Mouse (Mus musculus) myocyte (in vitro differentiated cells): Measurements from ENCODE around the gene Bub1. TPM values are rescaled to one million over a fixed set of nuclear protein-coding genes. Genes with fewer than 3 reads are reported as not detected.

Source experiments
- H3K27me3 ChIP-seq: one replicate; pipeline ENCODE4 v1.6.1; 2011; ENCODE audit not compliant: control insufficient read depth, insufficient read depth, insufficient read length
- H3K36me3 ChIP-seq: one replicate; pipeline ENCODE4 v1.6.1; 2011; ENCODE audit not compliant: control insufficient read depth, insufficient read depth
- H3K4me2 ChIP-seq: one replicate; pipeline ENCODE4 v1.6.1; 2011; ENCODE audit warnings: low read depth, control low read depth
- H3K4me3 ChIP-seq: one replicate; pipeline ENCODE4 v1.5.1; 2011; ENCODE audit warnings: mild to moderate bottlenecking, control low read depth, moderate library complexity
- H3K79me2 ChIP-seq: one replicate; pipeline ENCODE4 v1.6.1; 2011; ENCODE audit not compliant: control insufficient read depth, insufficient read depth
- H3ac ChIP-seq: one replicate; pipeline ENCODE4 v1.6.1; 2011; ENCODE audit not compliant: control insufficient read depth, insufficient read length
- CEBPB ChIP-seq: IDR thresholded peaks from 2 replicates; pipeline ENCODE4 v1.6.1; 2011; ENCODE audit warnings: mild to moderate bottlenecking, moderate library complexity; ENCODE audit not compliant: poor library complexity, insufficient read depth, severe bottlenecking
- E2F4 ChIP-seq: IDR thresholded peaks from one replicate; pipeline ENCODE4 v1.6.1; 2011; ENCODE audit warnings: mild to moderate bottlenecking, control low read depth, moderate library complexity; ENCODE audit not compliant: insufficient read depth
- MAX ChIP-seq: IDR thresholded peaks from one replicate; pipeline ENCODE4 v1.6.1; 2011; ENCODE audit warnings: low read depth, mild to moderate bottlenecking, control low read depth
- MYOD1 ChIP-seq, 3 experiments: IDR thresholded peaks; one replicate each; pipeline ENCODE4 v1.6.1; 2011; ENCODE audit warnings: control low read depth in 2 of 3, low read depth in 2 of 3, mild to moderate bottlenecking in 2 of 3, moderate library complexity in 1 of 3; ENCODE audit not compliant: insufficient read length in 2 of 3, control insufficient read depth in 1 of 3
- MYOG ChIP-seq, 3 experiments: IDR thresholded peaks; one replicate each; pipeline ENCODE4 v1.6.1; 2011; ENCODE audit warnings: control low read depth in 2 of 3, low read depth in 2 of 3, mild to moderate bottlenecking in 2 of 3; ENCODE audit not compliant: insufficient read length in 2 of 3, control insufficient read depth in 1 of 3, insufficient read depth in 1 of 3
- POLR2A ChIP-seq: IDR thresholded peaks from one replicate; pipeline ENCODE4 v1.6.1; 2011; ENCODE audit warnings: low read depth, mild to moderate bottlenecking, control low read depth, moderate library complexity; ENCODE audit not compliant: insufficient read length
- POLR2AphosphoS2 ChIP-seq: IDR thresholded peaks from one replicate; pipeline ENCODE4 v1.6.1; 2011; ENCODE audit warnings: low read depth, control low read depth; ENCODE audit not compliant: insufficient read length
- REST ChIP-seq: IDR thresholded peaks from one replicate; pipeline ENCODE4 v1.6.1; 2011; ENCODE audit warnings: mild to moderate bottlenecking, control low read depth, moderate library complexity; ENCODE audit not compliant: insufficient read depth, insufficient read length
- SRF ChIP-seq: IDR thresholded peaks from one replicate; pipeline ENCODE4 v1.6.1; 2011; ENCODE audit warnings: low read depth; ENCODE audit not compliant: control insufficient read depth, insufficient read length
- TCF12 ChIP-seq: IDR thresholded peaks from one replicate; pipeline ENCODE4 v1.6.1; 2011; ENCODE audit warnings: mild to moderate bottlenecking, control low read depth; ENCODE audit not compliant: poor library complexity, insufficient read depth, severe bottlenecking
- TCF3 ChIP-seq: IDR thresholded peaks from one replicate; pipeline ENCODE4 v1.6.1; 2011; ENCODE audit warnings: low read depth, control low read depth; ENCODE audit not compliant: insufficient read length
- USF1 ChIP-seq: IDR thresholded peaks from one replicate; pipeline ENCODE4 v1.6.1; 2011; ENCODE audit warnings: low read depth, mild to moderate bottlenecking, control low read depth, moderate library complexity
- polyA plus RNA-seq: library from polyadenylated mRNA; unstranded; fragments of >200 nt; fragmentation: generic; extraction: Trizol; gene quantifications from one replicate; pipeline ENCODE4 v1.2.1, GENCODE M21; 2012; ENCODE audit warnings: missing spikeins

Bub1 gene
- polyA plus RNA-seq, 1 experiment, result 4.3 TPM

DNA sequence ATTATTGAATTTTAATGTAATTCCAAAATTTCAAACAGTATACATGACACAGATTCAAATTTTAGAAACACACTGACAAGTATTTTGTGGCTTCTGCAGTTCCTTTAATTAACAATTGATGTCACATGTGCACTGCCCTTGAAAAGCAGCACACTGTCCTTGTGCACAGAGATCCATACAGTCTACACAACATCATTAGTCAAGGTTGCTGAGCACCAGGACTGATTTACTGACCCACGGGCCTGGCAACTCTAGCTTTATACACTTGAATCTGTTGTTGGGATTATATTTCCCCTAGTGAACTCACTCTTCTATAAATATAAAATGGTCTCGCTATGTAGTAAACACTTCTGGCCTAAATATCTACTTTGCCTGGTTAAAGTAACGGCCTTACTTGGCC, 56.7 kb downstream of the Bub1 start:
- H3K4me3 ChIP-seq, result no peak overlapping the region
- H3K4me2 ChIP-seq, result no peak overlapping the region
- H3ac ChIP-seq, result no peak overlapping the region
- no peaks in the 10 kb centered on the region for H3K79me2 ChIP-seq
- H3K27me3 ChIP-seq, result no peaks in the 10 kb centered on the region
- peaks cover 18% of the 10 kb centered on the region for H3K36me3 ChIP-seq
- TF ChIP-seq REST (no peak), TCF3 (no peak), CEBPB (no peak), SRF (no peak), MAX (no peak), TCF12 (no peak), POLR2A (no peak), MYOD1 (IDR thresholded peaks at IDR 0.05; ENCODE audit: control insufficient read depth in 1 of 3, insufficient read length in 2 of 3, low read depth in 2 of 3) (no peak), USF1 (no peak), MYOG (IDR thresholded peaks at IDR 0.05; ENCODE audit: control insufficient read depth in 1 of 3, insufficient read depth in 1 of 3, insufficient read length in 2 of 3, low read depth in 2 of 3) (no peak), POLR2AphosphoS2 (no peak), E2F4 (no peak)

DNA sequence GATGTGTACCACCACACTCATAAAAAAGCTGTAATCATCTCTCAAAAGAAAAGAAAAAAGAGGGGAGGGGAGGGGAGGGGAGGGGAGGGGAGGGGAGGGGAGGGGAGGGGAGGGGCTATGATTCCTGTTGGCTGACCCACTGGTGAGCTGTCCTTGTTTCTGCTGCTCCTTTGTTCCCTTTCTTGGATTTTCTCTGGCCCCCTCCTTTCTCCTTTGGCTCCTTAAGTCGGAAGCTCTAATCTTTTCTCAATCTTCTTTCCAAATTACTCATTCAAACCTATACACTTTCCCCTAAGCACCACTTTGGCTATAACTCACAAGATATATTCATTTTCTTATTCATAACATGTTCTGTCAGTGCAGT, 57.1 kb downstream of the Bub1 start:
- Histone ChIP-seq H3K79me2 (no peaks in the 10 kb centered on the region), H3K27me3 (no peaks in the 10 kb centered on the region), H3K4me2 (no peak overlapping the region), H3ac (no peak overlapping the region), H3K4me3 (no peak overlapping the region), H3K36me3 (peaks cover 18% of the 10 kb centered on the region)
- TF ChIP-seq MYOG (IDR thresholded peaks at IDR 0.05; ENCODE audit: control insufficient read depth in 1 of 3, insufficient read depth in 1 of 3, insufficient read length in 2 of 3, low read depth in 2 of 3) (no peak), E2F4 (no peak), POLR2AphosphoS2 (no peak), TCF3 (no peak), USF1 (no peak), MAX (no peak), SRF (no peak), MYOD1 (IDR thresholded peaks at IDR 0.05; ENCODE audit: control insufficient read depth in 1 of 3, insufficient read length in 2 of 3, low read depth in 2 of 3) (no peak), CEBPB (no peak), POLR2A (no peak), TCF12 (no peak), REST (no peak)

DNA sequence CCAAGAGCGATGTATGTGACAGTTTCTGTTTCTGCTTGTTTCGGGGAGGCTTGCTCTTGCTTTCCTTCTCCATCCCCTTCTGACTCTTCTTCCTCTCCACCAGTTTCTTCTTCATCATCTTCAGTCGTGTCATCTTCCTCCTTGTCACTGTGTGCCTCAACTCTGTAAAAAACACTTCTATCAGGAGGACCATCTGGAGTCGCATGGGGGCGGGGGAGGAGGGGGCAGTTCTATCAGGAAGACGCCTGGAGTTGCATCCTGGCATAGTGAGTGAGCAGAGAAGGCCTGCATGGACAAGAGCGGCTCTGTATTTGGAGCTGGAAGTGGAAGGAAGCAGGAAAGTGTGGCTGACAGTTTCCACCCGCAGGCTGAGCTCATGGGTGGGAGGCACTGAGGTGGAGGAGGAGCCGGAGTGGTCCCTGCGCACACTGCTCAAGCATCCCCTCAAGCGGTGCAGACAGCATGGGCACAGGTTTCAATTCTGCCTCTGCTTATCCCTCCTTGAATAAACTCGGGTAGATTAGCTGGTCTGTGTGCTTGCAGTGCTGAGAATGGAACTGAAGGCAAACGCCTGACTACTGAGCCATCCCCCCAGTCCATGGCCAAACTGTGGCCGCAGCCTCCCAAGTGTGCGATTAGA, 57.6 kb downstream of the Bub1 start:
- no peak for TF ChIP-seq MYOG (IDR thresholded peaks at IDR 0.05; ENCODE audit: control insufficient read depth in 1 of 3, insufficient read depth in 1 of 3, insufficient read length in 2 of 3, low read depth in 2 of 3)
- TF ChIP-seq MAX, result no peak
- TF ChIP-seq USF1, result no peak
- no peak for TF ChIP-seq CEBPB
- TF ChIP-seq POLR2AphosphoS2, result no peak
- no peak for TF ChIP-seq POLR2A
- no peak for TF ChIP-seq SRF
- peaks cover 18% of the 10 kb centered on the region for H3K36me3 ChIP-seq

DNA sequence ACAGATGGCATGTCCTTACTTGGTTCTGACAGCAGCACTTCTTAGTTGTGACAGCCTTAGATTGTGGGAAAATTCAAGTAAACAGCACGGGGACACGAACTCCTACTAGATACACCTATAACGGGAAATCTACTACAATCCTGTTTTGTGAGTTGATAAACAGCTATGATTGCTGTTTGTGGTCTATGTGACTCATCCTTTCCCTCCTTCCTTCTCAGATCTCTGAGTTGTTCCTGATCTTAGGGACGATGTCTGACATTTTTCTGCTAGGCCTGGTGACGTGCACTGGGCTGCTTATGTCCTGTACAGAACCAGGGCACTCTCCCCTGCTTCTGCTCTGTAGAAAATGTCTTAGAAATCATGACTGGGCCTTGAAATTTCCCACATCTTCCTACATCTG, 70.1 kb downstream of the Bub1 start:
- no peak for TF ChIP-seq POLR2AphosphoS2
- TF ChIP-seq USF1, result no peak
- no peak for TF ChIP-seq MAX
- TF ChIP-seq TCF12, result no peak
- TF ChIP-seq MYOD1 (IDR thresholded peaks at IDR 0.05; ENCODE audit: control insufficient read depth in 1 of 3, insufficient read length in 2 of 3, low read depth in 2 of 3), result no peak
- TF ChIP-seq E2F4, result no peak
- no peak for TF ChIP-seq TCF3
- no peak for TF ChIP-seq REST
- no peak for TF ChIP-seq SRF
- no peak for TF ChIP-seq CEBPB
- no peak for TF ChIP-seq MYOG (IDR thresholded peaks at IDR 0.05; ENCODE audit: control insufficient read depth in 1 of 3, insufficient read depth in 1 of 3, insufficient read length in 2 of 3, low read depth in 2 of 3)
- no peak for TF ChIP-seq POLR2A
- Histone ChIP-seq H3K27me3 (no peaks in the 10 kb centered on the region), H3K4me3 (no peak overlapping the region), H3ac (no peak overlapping the region), H3K36me3 (peaks cover 25% of the 10 kb centered on the region), H3K4me2 (no peak overlapping the region), H3K79me2 (no peaks in the 10 kb centered on the region)

More for the DNA sequence above, 57.6 kb downstream of the Bub1 start:
- Histone ChIP-seq H3K79me2 (no peaks in the 10 kb centered on the region), H3K4me2 (no peak overlapping the region), H3ac (no peak overlapping the region), H3K27me3 (no peaks in the 10 kb centered on the region), H3K4me3 (no peak overlapping the region)
